Mouse (Mus musculus): ENCODE measurements around the gene Plek2. TPM values are rescaled to one million over a fixed set of nuclear protein-coding genes. Genes with fewer than 3 reads are reported as not detected.

The Plek2 gene
- total and polyA plus RNA-seq, 2 experiments, result 0.22 to 2.4 TPM

GRCm38 (mm10) chr12:78942931-78943330, 36.2 kb upstream of the Plek2 start:
- no peaks in the 10 kb centered on the region for H3K27me3 ChIP-seq (ENCODE audit: control insufficient read depth, insufficient read depth, low read length)

GRCm38 (mm10) chr12:78940081-78940480, 33.3 kb upstream of the Plek2 start:
- H3K9ac ChIP-seq (ENCODE audit: low read depth, low read length), result no peak overlapping the region
- H3K4me1 ChIP-seq (ENCODE audit: control insufficient read depth, insufficient read depth, low read length), result peaks cover 3% of the 10 kb centered on the region; the same call in 1 of the 2 replicates
- H3K36me3 ChIP-seq (ENCODE audit: control insufficient read depth, insufficient read depth, low read length), result no peaks in the 10 kb centered on the region
- TF ChIP-seq POLR2A (IDR thresholded peaks at IDR 0.05; ENCODE audit: extremely low read depth, insufficient read depth, low read length), result no peak
- no peak for TF ChIP-seq CTCF (IDR thresholded peaks at IDR 0.05; ENCODE audit: low read depth, low read length)
- H3K79me2 ChIP-seq (ENCODE audit: control insufficient read depth, insufficient read depth, low read length), result no peaks in the 10 kb centered on the region
- no peak overlapping the region for H3K27ac ChIP-seq (replicated peaks; ENCODE audit: insufficient read depth, low read depth, low read length)
- no peak overlapping the region for H3K4me3 ChIP-seq (ENCODE audit: insufficient read depth, low read depth, low read length)
- H3K27me3 ChIP-seq (ENCODE audit: control insufficient read depth, insufficient read depth, low read length), result no peaks in the 10 kb centered on the region
- DNase-seq (ENCODE audit: extremely low read depth, low read depth, low spot score), result no peak
- WGBS, result 87% methylated on average over 5 of the region's 5 CpGs

More at GRCm38 (mm10) chr12:78942931-78943330, 36.2 kb upstream of the Plek2 start:
- Histone ChIP-seq H3K79me2 (ENCODE audit: control insufficient read depth, insufficient read depth, low read length) (no peaks in the 10 kb centered on the region), H3K27ac (replicated peaks; ENCODE audit: insufficient read depth, low read depth, low read length) (no peak overlapping the region), H3K9ac (ENCODE audit: low read depth, low read length) (no peak overlapping the region), H3K36me3 (ENCODE audit: control insufficient read depth, insufficient read depth, low read length) (no peaks in the 10 kb centered on the region), H3K4me1 (ENCODE audit: control insufficient read depth, insufficient read depth, low read length) (no peaks in the 10 kb centered on the region), H3K4me3 (ENCODE audit: insufficient read depth, low read depth, low read length) (no peak overlapping the region)
- DNase-seq (ENCODE audit: extremely low read depth, low read depth, low spot score), result no peak
- WGBS, result 91% methylated on average over 6 of the region's 6 CpGs
- TF ChIP-seq POLR2A (IDR thresholded peaks at IDR 0.05; ENCODE audit: extremely low read depth, insufficient read depth, low read length), result no peak
- TF ChIP-seq CTCF (IDR thresholded peaks at IDR 0.05; ENCODE audit: low read depth, low read length), result no peak

GRCm38 (mm10) chr12:78939393-78940037, 32.8 kb upstream of the Plek2 start:
- no peaks in the 10 kb centered on the region for H3K36me3 ChIP-seq (ENCODE audit: control insufficient read depth, insufficient read depth, low read length)
- H3K9ac ChIP-seq (ENCODE audit: low read depth, low read length), result no peak overlapping the region
- DNase-seq (ENCODE audit: extremely low read depth, low read depth, low spot score), result no peak
- WGBS, result 47% methylated on average over 7 of the region's 7 CpGs
- H3K27ac ChIP-seq (replicated peaks; ENCODE audit: insufficient read depth, low read depth, low read length), result no peak overlapping the region
- TF ChIP-seq POLR2A (IDR thresholded peaks at IDR 0.05; ENCODE audit: extremely low read depth, insufficient read depth, low read length), result no peak
- no peak for TF ChIP-seq CTCF (IDR thresholded peaks at IDR 0.05; ENCODE audit: low read depth, low read length)
- no peak overlapping the region for H3K4me3 ChIP-seq (ENCODE audit: insufficient read depth, low read depth, low read length)
- H3K79me2 ChIP-seq (ENCODE audit: control insufficient read depth, insufficient read depth, low read length), result no peaks in the 10 kb centered on the region
- no peaks in the 10 kb centered on the region for H3K27me3 ChIP-seq (ENCODE audit: control insufficient read depth, insufficient read depth, low read length)
- peaks cover 3% of the 10 kb centered on the region; the same call in 1 of the 2 replicates for H3K4me1 ChIP-seq (ENCODE audit: control insufficient read depth, insufficient read depth, low read length)

- Histone ChIP-seq H3K4me1 (ENCODE audit: control insufficient read depth, insufficient read depth, low read length) (peaks cover 3% of the 10 kb centered on the region; the same call in 1 of the 2 replicates), H3K4me3 (ENCODE audit: insufficient read depth, low read depth, low read length) (no peak overlapping the region), H3K36me3 (ENCODE audit: control insufficient read depth, insufficient read depth, low read length) (no peaks in the 10 kb centered on the region), H3K9ac (ENCODE audit: low read depth, low read length) (no peak overlapping the region), H3K27me3 (ENCODE audit: control insufficient read depth, insufficient read depth, low read length) (no peaks in the 10 kb centered on the region), H3K27ac (replicated peaks; ENCODE audit: insufficient read depth, low read depth, low read length) (no peak overlapping the region), H3K79me2 (ENCODE audit: control insufficient read depth, insufficient read depth, low read length) (no peaks in the 10 kb centered on the region)
- DNase-seq (ENCODE audit: extremely low read depth, low read depth, low spot score), result peak; percentile 14
- TF ChIP-seq CTCF (IDR thresholded peaks at IDR 0.05; ENCODE audit: low read depth, low read length), result no peak
- no peak for TF ChIP-seq POLR2A (IDR thresholded peaks at IDR 0.05; ENCODE audit: extremely low read depth, insufficient read depth, low read length)
- WGBS, result 27% methylated on average over 4 of the region's 4 CpGs
These were observed 29.7 kb upstream of the Plek2 start for GRCm38 (mm10) chr12:78936494-78936893.

- Histone ChIP-seq H3K9ac (ENCODE audit: low read depth, low read length) (no peak overlapping the region), H3K4me1 (ENCODE audit: control insufficient read depth, insufficient read depth, low read length) (no peaks in the 10 kb centered on the region; the same call in 1 of the 2 replicates), H3K36me3 (ENCODE audit: control insufficient read depth, insufficient read depth, low read length) (no peaks in the 10 kb centered on the region), H3K27ac (replicated peaks; ENCODE audit: insufficient read depth, low read depth, low read length) (no peak overlapping the region), H3K27me3 (ENCODE audit: control insufficient read depth, insufficient read depth, low read length) (no peaks in the 10 kb centered on the region), H3K79me2 (ENCODE audit: control insufficient read depth, insufficient read depth, low read length) (no peaks in the 10 kb centered on the region), H3K4me3 (ENCODE audit: insufficient read depth, low read depth, low read length) (no peak overlapping the region)
- TF ChIP-seq POLR2A (IDR thresholded peaks at IDR 0.05; ENCODE audit: extremely low read depth, insufficient read depth, low read length), result no peak
- TF ChIP-seq CTCF (IDR thresholded peaks at IDR 0.05; ENCODE audit: low read depth, low read length), result no peak
- WGBS, result 96% methylated on average over 1 of the region's 1 CpGs
- no peak for DNase-seq (ENCODE audit: extremely low read depth, low read depth, low spot score)
These were observed 23.1 kb upstream of the Plek2 start for GRCm38 (mm10) chr12:78929900-78930299.

- Histone ChIP-seq H3K4me3 (ENCODE audit: insufficient read depth, low read depth, low read length) (no peak overlapping the region), H3K36me3 (ENCODE audit: control insufficient read depth, insufficient read depth, low read length) (no peaks in the 10 kb centered on the region), H3K9ac (ENCODE audit: low read depth, low read length) (no peak overlapping the region), H3K27me3 (ENCODE audit: control insufficient read depth, insufficient read depth, low read length) (no peaks in the 10 kb centered on the region), H3K27ac (replicated peaks; ENCODE audit: insufficient read depth, low read depth, low read length) (no peak overlapping the region), H3K79me2 (ENCODE audit: control insufficient read depth, insufficient read depth, low read length) (no peaks in the 10 kb centered on the region), H3K4me1 (ENCODE audit: control insufficient read depth, insufficient read depth, low read length) (no peaks in the 10 kb centered on the region; the same call in 1 of the 2 replicates)
- TF ChIP-seq POLR2A (IDR thresholded peaks at IDR 0.05; ENCODE audit: extremely low read depth, insufficient read depth, low read length) (no peak), CTCF (IDR thresholded peaks at IDR 0.05; ENCODE audit: low read depth, low read length) (no peak)
- WGBS, result 89% methylated on average over 5 of the region's 5 CpGs
- no peak for DNase-seq (ENCODE audit: extremely low read depth, low read depth, low spot score)
These were observed 20.5 kb upstream of the Plek2 start for GRCm38 (mm10) chr12:78927287-78927686.

Measured in liver, adult 2 months (tissue).